Mouse (Mus musculus) limb, embryonic 14.5 days (tissue): ENCODE data around the gene Notum. TPM values are rescaled to one million over a fixed set of nuclear protein-coding genes. Genes with fewer than 3 reads are reported as not detected.
A peak's percentile ranks its signal among the peaks of the same experiment; 100 is the strongest.

Experiments used
- ATAC-seq: fragments of 200-750 bp; cut with Nextera tagmentation; 2 replicates; pipeline ENCODE4 v1.8.0; 2017; ENCODE audit warnings: low read depth, moderate number of reproducible peaks, moderate TSS enrichment; ENCODE audit not compliant: low FRiP score
- DNase-seq: peaks from one replicate; pipeline ENCODE4 v3.0.0-alpha.2; 2015; ENCODE audit warnings: low spot score
- H3K27ac ChIP-seq: fragments of 300-500 bp; sonication (generic); replicated peaks from 2 replicates; pipeline ENCODE4 v1.5.1; 2014; ENCODE audit warnings: low read depth, mild to moderate bottlenecking, low read length, moderate library complexity, mixed read lengths
- H3K27me3 ChIP-seq: fragments of 300-500 bp; sonication (generic); 2 replicates; pipeline ENCODE4 v1.6.1; 2014; ENCODE audit warnings: low read length, mixed read lengths; ENCODE audit not compliant: control insufficient read depth, insufficient read depth
- H3K36me3 ChIP-seq: fragments of 300-500 bp; sonication (generic); 2 replicates; pipeline ENCODE4 v1.6.1; 2014; ENCODE audit warnings: mild to moderate bottlenecking, low read length, moderate library complexity, mixed read lengths; ENCODE audit not compliant: control insufficient read depth, insufficient read depth
- H3K4me1 ChIP-seq: fragments of 300-500 bp; sonication (generic); 2 replicates; pipeline ENCODE4 v1.6.1; 2014; ENCODE audit warnings: antibody characterized with exemption, low read length, mixed read lengths; ENCODE audit not compliant: control insufficient read depth, insufficient read depth
- H3K4me2 ChIP-seq: fragments of 300-500 bp; sonication (generic); replicated peaks from 2 replicates; pipeline ENCODE4 v1.6.1; 2014; ENCODE audit warnings: low read depth, mild to moderate bottlenecking, low read length, moderate library complexity; ENCODE audit not compliant: severe bottlenecking
- H3K4me3 ChIP-seq: fragments of 300-500 bp; sonication (generic); replicated peaks from 2 replicates; pipeline ENCODE4 v1.5.1; 2014; ENCODE audit warnings: low read length
- H3K9ac ChIP-seq: fragments of 300-500 bp; sonication (generic); 2 replicates; pipeline ENCODE4 v1.6.1; 2014; ENCODE audit warnings: mild to moderate bottlenecking, low read depth, low read length, moderate library complexity; ENCODE audit not compliant: severe bottlenecking
- H3K9me3 ChIP-seq: fragments of 300-500 bp; sonication (generic); 2 replicates; pipeline ENCODE4 v1.6.1; 2016; ENCODE audit warnings: low read length; ENCODE audit not compliant: control insufficient read depth
- POLR2A ChIP-seq: fragments of 200-500 bp; IDR thresholded peaks from 2 replicates; pipeline ENCODE4 v1.8.0; 2012; ENCODE audit warnings: inconsistent platforms, mild to moderate bottlenecking, moderate library complexity, borderline replicate concordance; ENCODE audit not compliant: insufficient read depth, insufficient read length; ENCODE audit errors: extremely low read depth
- WGBS: fragments of 180-500 bp; shearing (Covaris S2); extraction: QIAGEN DNeasy Blood & Tissue Kit; methylation state at CpG from one replicate; pipeline ENCODE4 v1.1.7; 2014; 5-methylcytosine and 5-hydroxymethylcytosine counted together
- polyA plus RNA-seq, 2 experiments: library from polyadenylated mRNA; depleted of rRNA in 1 of 2; stranded (reverse) in 1 of 2; unstranded in 1 of 2; fragments of >200 nt; fragmentation: Nextera tagmentation in 1 of 2; extraction: Ambion mirVana in 1 of 2; gene quantifications; 2 replicates each; pipeline versions ENCODE4 v1.2.1 to v1.2.3; 2012 to 2014

Notum gene
- polyA plus RNA-seq, 2 experiments = 4.7 to 12.8 TPM

- 85% methylated on average over 8 of the region's 8 CpGs for WGBS
- no peaks in the 10 kb centered on the region for H3K9me3 ChIP-seq
- no peak overlapping the region for H3K4me2 ChIP-seq
- H3K9ac ChIP-seq = no peak overlapping the region
- H3K27me3 ChIP-seq = peaks cover 1% of the 10 kb centered on the region
- H3K4me3 ChIP-seq = no peak overlapping the region
- peaks cover 63% of the 10 kb centered on the region for H3K36me3 ChIP-seq
- TF ChIP-seq POLR2A = no peak
- H3K27ac ChIP-seq = no peak overlapping the region
- H3K4me1 ChIP-seq = peaks cover 11% of the 10 kb centered on the region
- ATAC-seq (no peak), DNase-seq (no peak)
Measured at GRCm38 (mm10) chr11:120613976-120614375, 47.0 kb downstream of the Notum start.

GRCm38 (mm10) chr11:120613481-120613972 lies 47.4 kb downstream of the Notum start:
- WGBS = 90% methylated on average over 10 of the region's 10 CpGs
- H3K27ac ChIP-seq = no peak overlapping the region

GRCm38 (mm10) chr11:120612763-120613162 lies 48.2 kb downstream of the Notum start:
- Histone ChIP-seq H3K4me3 (no peak overlapping the region), H3K4me1 (peaks cover 20% of the 10 kb centered on the region), H3K27me3 (peaks cover 6% of the 10 kb centered on the region), H3K9ac (no peak overlapping the region), H3K36me3 (peaks cover 56% of the 10 kb centered on the region), H3K9me3 (no peaks in the 10 kb centered on the region), H3K4me2 (no peak overlapping the region), H3K27ac (no peak overlapping the region)
- 28% methylated on average over 6 of the region's 6 CpGs for WGBS
- ATAC-seq (no peak), DNase-seq (peak; percentile 46)
- TF ChIP-seq POLR2A = no peak

More at GRCm38 (mm10) chr11:120613481-120613972, 47.4 kb downstream of the Notum start:
- no peaks in the 10 kb centered on the region for H3K9me3 ChIP-seq
- H3K4me2 ChIP-seq = no peak overlapping the region
- no peak for TF ChIP-seq POLR2A
- peaks cover 12% of the 10 kb centered on the region for H3K4me1 ChIP-seq
- no peak for DNase-seq
- H3K27me3 ChIP-seq = peaks cover 6% of the 10 kb centered on the region
- no peak overlapping the region for H3K9ac ChIP-seq
- ATAC-seq = no peak
- H3K36me3 ChIP-seq = peaks cover 59% of the 10 kb centered on the region
- no peak overlapping the region for H3K4me3 ChIP-seq

GRCm38 (mm10) chr11:120610477-120611046 lies 50.4 kb downstream of the Notum start:
- Histone ChIP-seq H3K27ac (no peak overlapping the region), H3K27me3 (peaks cover 6% of the 10 kb centered on the region), H3K36me3 (peaks cover 67% of the 10 kb centered on the region), H3K4me2 (no peak overlapping the region), H3K4me1 (peaks cover 9% of the 10 kb centered on the region; the same call in 1 of the 2 replicates), H3K9ac (no peak overlapping the region), H3K9me3 (no peaks in the 10 kb centered on the region), H3K4me3 (no peak overlapping the region)
- TF ChIP-seq POLR2A = no peak
- ATAC-seq = no peak
- 73% methylated on average over 9 of the region's 9 CpGs for WGBS
- DNase-seq = no peak

- Histone ChIP-seq H3K9ac (no peak overlapping the region), H3K36me3 (peaks cover 69% of the 10 kb centered on the region), H3K4me1 (peaks cover 9% of the 10 kb centered on the region; the same call in 1 of the 2 replicates), H3K4me2 (no peak overlapping the region), H3K27ac (no peak overlapping the region), H3K27me3 (peaks cover 6% of the 10 kb centered on the region), H3K9me3 (no peaks in the 10 kb centered on the region), H3K4me3 (no peak overlapping the region)
- ATAC-seq (no peak), DNase-seq (no peak)
- no peak for TF ChIP-seq POLR2A
- WGBS = 48% methylated on average over 7 of the region's 8 CpGs
Measured at GRCm38 (mm10) chr11:120609250-120609649, 51.7 kb downstream of the Notum start.
